Mouse (Mus musculus) kidney, adult 9 months (tissue): ENCODE measurements at regions not wholly inside any gene's neighbourhood (a gene's known extent, or its start where the extent isn't known, plus 50 kb on each side); places are given as distances from the start of the nearest gene placed in this dataset.

Experiments
- DNase-seq: peaks from one replicate; pipeline ENCODE4 v3.0.0; 2022

DNA sequence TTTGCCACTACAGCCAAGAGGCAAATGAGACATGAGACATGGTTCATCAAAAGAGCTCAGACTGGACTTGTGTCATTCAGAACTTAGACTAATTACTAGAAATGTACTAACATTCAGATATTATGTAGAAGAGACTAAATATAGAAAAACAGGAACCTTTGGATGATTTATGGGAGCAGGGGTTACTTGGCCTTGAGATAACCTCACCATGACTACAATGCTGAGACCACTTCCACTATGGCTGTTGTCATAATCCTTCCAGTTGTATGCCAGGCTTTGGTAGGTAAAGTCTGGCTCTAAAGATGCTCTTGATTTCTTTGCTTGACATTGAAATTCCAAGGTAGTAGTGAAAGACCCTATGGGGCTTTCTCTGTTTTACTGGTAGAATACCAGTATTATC lies 369.3 kb upstream of the Thbs1 start:
- no peak for DNase-seq

DNA sequence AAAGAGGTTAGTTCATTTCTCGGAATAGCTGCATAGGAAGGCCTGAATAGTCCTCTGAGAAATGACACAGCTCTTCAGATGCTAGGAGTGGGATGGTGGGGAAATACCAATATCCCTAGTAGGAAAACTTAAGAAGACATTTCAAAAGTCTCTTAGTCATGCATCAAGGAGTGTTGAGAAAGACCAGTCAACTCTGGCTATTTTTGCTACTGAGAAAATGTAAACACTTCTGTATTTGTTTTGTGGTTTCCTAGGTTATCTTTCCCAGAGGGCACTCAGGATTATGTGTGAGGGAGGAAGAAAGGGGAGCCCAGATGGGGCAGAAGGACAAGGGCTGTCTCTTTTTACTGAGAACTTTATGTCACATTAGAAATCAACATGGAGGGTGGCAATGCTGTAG lies 367.8 kb upstream of the Thbs1 start:
- no peak for DNase-seq

- no peak for DNase-seq
Measured at GRCm38 (mm10) chr2:117745767-117746166, 365.9 kb upstream of the Thbs1 start.

DNA sequence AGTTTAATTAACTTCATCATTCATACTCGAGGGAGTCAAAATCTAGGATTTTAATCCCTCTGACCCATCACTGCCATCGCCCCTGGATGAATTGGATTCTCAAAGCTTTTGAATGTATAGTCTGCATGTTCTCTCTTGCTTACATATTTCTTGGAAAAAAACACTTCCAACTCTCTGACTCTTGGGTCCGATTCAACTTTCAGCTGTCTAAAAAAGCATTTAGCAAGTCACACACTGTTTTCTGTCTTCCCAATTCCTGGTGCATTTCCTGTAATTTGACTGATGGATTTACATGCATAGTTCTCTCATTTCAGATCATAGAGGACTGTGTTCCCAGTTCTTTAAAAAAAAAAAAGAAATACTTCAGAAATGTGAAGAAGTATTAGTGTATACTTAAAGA lies 364.5 kb upstream of the Thbs1 start:
- no peak for DNase-seq

DNA sequence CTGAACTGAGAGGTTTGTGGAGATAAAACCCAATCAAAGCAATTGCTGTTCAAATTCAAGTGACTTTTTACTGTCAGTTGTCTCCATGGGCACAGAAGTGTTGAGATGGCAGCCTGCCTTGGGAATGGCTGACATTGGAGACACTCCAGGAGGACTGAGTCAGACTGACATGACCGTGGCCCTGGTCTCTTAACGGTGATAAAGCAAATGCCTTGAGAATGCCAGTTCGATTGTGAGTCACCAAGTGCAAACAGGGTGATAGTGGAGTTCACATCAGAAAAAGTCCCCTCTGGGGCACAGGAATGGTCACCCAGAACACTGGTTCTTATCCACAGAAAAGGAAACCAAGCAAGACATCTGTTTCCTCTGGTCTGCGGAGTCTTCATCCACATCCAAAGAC lies 362.8 kb upstream of the Thbs1 start:
- no peak for DNase-seq

GRCm38 (mm10) chr2:117759491-117760013 lies 352.1 kb upstream of the Thbs1 start:
- no peak for DNase-seq

DNA sequence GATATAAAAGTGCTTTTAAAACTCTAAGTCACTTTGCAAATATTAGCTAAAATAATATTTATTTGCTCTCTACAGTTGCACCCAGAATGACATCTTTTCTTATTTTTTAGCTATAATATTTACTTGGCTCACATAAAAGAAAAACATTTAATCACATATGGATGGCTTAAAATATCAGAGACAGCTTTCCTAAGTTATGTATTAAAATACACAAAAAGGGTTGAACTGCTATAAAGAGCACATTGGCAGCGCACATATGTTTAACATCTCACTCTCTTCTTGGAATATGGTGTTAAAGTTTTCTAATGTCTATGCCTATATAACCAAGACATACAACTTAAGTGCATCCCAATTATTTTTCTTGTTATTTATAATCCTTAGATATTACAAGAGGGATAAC lies 348.0 kb upstream of the Thbs1 start:
- DNase-seq = no peak

DNA sequence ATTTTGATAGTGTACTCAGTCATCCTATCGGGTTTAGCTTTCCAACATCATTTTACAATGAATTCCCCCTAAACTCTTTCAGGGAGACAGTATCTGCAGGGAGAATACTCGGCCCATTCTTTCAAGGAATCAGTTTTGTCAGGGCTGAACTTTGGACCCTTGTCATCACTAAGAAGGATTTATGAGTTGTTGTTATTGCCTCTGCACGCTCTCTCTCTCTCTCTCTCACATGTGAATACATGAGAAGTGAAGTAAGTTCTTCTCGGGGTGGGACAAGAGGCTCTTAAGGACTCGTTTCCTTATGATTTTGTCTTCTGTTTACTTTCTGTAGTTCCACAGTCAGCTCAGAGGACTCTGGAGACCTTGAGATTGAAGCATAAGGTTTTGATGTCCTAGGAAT lies 346.1 kb upstream of the Thbs1 start:
- no peak for DNase-seq

- no peak for DNase-seq
Measured at GRCm38 (mm10) chr2:117766450-117766849, 345.2 kb upstream of the Thbs1 start.

- DNase-seq = no peak
Measured at GRCm38 (mm10) chr2:117769402-117770114, 342.1 kb upstream of the Thbs1 start.

DNA sequence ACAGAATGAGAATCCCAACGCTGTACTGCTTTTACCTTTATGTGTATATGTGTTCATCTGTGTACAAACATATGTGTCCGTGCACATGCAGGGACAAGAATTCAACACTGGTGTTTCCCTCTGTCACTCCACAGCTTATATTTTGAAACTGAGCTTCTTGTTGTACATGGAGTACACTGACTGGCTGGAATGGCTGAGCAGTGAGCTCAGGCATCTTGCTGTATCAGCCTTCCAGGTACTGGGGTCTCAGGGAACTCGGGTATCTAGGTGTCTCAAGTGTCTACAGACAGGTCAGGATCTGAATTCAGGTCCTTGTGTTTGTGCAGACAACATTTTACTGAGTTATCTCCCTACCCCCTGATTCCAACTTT lies 341.6 kb upstream of the Thbs1 start:
- DNase-seq = no peak

GRCm38 (mm10) chr2:117780287-117780686 lies 331.4 kb upstream of the Thbs1 start:
- DNase-seq = peak; percentile 6

DNA sequence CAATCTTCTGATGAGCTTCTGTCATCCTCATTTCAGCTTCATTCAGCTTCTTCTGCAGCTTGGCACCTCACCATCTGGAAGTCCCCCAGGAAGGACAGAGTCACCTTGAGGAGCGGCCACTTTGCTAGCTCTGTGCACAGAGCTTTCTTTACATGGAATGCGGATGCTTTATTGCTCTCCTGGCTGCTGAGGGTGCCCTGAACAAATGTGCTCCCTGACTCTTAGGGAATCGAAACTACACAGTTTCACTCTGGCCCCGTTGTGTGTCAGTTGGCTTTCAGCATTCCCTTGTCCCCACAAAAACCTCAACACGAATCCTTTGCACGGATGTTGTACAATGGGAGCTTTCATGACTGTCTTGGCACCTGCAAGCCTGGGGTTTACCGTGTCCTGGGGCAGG lies 330.9 kb upstream of the Thbs1 start:
- DNase-seq = no peak

- peak; percentile 28 for DNase-seq
Measured at GRCm38 (mm10) chr2:117787321-117787720, 324.4 kb upstream of the Thbs1 start.

DNA sequence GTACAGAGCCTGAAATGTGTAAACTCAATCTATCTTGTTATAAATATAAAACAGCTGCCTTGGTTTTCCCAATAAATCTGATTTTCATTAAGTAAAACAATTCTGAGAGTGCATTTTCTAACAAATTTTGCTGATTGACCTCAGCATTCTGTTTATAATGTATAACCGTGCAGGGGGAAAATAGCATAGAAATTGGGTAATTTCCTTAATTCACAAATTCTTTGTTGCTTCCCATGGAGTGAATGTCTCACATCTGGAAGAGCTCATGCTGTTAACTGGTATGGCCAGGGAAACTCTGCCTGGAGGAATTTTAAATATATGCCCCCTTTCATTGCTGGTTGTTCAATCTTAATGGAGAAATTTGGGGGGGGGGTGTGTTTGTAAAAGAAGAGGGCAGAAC lies 317.4 kb upstream of the Thbs1 start:
- no peak for DNase-seq

DNA sequence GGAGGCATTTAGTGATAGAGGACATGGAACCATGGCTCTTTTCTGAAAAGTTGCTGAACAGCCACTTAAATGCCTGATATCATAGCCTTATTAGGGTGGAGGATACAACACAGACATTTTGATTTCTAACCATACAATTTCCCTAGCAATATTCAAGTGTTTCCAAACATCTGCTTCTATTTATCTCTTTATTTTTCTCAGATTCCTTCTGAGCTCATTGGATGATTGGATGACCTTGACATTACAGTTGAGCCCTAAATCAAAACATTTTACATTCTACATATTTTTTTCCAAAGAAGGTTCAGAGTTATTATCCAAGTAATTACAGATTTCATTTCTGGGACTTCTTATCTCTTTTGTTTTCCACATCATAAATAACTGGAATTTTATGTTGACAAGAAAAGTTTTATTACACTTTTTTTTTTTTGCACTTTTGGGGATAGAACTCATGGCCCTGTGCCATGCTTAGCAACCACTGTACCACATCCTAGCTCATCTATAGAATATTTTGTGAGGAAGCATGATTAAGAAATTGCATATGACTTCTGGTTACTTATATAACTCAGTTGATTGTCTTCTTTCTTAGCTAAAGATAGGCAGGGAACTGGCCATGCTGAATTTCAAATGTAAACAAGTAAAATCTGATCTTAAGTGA lies 309.6 kb upstream of the Thbs1 start:
- DNase-seq = peak; percentile 6

DNA sequence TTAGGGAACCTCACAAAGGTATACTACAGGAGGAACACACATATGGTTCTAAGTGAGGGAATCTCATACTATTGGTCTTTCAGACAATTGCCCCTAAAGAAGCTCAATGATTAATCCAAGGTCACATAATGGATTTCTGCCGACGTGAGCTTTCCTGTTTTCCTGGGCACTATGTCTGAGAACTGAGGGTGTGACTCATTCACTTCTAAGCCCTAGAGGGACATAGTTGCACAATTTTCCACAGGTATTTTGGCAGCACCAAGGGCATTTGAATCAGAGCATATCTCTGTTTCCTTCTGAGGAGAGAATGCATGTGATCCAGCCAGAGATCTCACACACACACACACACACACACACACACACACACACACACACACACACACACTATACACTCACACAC lies 309.0 kb upstream of the Thbs1 start:
- DNase-seq = peak; percentile 9

DNA sequence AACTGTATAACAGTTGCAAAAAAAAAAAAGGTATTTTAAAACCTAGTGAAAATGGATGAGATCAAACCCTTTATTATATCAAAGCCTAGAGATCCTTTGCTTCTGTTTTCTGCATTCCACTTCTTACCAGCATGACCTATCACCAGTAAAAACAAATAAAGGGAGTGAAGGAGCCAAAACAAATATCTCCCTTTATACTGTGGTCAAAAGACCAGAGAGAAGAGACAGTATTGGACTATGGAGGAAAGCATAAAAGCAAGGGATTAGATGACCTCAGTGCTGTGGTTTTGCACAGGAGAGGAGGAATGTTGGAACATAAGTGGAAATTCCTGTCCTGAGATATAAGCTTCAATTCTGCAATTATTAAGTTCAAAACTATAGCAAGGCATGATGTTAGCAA lies 307.0 kb upstream of the Thbs1 start:
- DNase-seq = no peak

DNA sequence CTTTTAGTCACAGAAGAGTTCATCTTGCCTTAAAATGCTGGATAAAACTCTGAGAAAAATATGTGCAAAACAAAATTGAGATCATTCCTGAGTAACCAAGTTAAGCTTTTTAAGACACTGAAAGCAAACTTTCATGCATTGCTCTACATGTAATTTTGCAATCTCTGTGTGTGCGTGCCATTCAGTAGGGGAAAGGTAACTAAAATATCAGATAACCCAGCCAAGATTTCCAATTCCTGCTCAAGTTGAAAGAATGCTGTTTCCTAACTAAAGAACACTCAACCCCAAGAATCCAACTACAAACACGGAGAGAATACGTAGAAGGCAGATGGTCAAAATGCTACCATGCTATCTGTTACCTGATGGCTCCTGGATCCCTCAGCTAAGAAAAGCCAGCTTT lies 304.6 kb upstream of the Thbs1 start:
- no peak for DNase-seq

DNA sequence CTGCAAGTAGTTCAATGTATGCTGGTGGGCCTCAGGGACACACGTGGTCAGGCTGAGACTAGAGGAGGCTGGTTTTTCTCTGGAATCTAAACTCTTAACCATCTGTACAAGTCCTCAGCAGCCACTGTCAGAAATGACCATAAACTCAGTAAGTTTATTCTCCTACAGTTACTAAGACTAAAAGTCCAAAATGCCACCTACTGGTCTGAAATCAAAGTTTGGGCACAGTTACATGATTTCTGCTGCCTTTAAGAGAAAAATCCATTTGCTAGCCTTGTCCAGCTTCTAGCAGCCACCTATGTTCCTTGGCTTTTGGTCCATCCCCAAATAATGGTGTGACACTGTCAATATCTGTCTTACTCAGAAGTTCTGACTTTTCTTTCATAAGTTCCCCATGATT lies 300.2 kb upstream of the Thbs1 start:
- DNase-seq = no peak

- no peak for DNase-seq
Measured at GRCm38 (mm10) chr2:117811931-117812330, 299.7 kb upstream of the Thbs1 start.

DNA sequence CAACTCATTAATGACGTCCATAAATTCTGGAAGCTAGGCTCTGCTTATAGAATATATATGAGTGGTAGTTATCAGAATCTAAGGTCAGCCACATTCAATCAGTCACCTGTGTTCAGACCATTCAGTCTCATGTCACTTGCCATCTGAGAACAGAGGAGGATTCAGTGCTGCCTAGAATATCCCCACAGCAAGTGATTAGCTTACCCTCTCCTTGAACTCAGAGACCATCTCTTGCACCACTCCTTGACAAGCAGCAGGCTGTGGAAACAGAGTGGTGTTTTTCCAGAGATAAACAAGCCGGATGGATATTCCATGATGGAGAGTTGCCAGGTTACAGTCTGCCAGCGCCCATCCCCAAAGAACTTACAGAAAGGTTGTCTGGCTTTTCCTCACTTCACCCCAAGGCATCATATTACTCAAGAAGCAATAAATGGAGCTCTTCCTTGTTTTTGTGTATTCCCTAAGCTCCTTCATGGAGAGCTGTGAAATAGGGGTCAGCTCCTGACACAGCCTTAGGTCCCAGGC lies 291.9 kb upstream of the Thbs1 start:
- DNase-seq = no peak

DNA sequence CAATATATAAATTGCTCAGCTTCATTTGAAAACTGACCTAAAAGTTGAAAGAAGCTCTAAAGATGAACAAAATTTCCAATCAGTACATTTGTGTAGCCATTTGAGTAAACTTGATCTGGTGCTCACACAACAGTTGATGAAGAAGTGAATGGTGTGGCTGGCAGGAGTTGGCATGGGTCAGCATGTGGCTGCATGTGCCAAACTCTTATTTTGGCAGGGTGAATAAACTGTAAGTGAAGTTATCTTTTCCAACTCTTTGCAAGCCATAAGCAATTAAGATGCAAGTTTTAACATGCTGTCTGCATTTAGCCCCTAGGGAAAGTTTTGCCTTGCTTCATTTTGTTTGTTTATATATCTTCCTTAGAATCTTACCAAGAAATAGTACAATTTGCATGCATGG lies 291.0 kb upstream of the Thbs1 start:
- DNase-seq = no peak

- no peak for DNase-seq
Measured at GRCm38 (mm10) chr2:117825088-117825487, 286.6 kb upstream of the Thbs1 start.

DNA sequence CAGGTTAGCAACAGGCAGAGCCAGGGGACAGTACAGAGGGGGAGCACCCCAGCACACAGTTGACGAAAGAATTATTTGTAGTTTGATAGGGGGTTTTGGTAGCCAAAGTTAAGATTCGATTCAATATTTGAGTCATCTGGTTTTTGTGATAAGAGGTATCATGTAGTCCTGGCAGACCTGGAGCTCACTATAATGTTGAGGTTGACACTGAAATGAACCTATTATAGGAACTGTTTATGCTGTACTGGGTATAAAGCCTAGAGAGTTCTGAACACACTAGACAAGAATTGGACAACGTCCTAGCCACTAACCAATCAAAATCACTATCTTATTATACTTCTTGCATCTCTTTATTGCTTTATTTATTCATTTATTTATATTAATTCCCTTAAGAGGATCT lies 284.4 kb upstream of the Thbs1 start:
- DNase-seq = no peak
